Mouse (Mus musculus) spleen, postnatal 36 days (tissue): ENCODE results near the gene Mrpl20.

Experiments used
- DNase-seq, 2 experiments: peaks; one replicate each; pipeline ENCODE4 v3.0.0; 2022; ENCODE audit warnings: low spot score in 2 of 2, mixed read lengths in 1 of 2

Gene Mrpl20

GRCm38 (mm10) chr4:155831831-155832230 is 29.2 kb downstream of the Mrpl20 start:
- DNase-seq, result no peak

DNA sequence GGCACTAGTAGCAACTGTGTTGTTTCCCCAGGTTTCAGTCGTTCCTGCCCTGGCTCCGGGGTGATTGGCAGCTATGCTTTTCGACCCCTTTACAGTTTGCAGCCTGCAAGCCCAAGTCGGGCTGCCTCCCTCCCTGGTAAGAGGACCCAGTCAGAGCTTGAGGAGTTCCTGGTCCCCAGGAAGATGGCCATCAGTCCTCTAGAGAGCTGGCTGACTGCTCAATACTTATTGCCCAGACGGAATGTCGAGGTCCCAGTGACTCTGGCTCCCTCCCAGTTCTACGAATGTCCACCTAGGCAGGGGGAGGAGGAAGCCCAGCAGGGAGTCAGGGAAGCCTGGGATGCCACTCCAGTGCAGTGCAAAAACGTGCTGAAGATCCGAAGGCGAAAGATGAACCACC is 29.6 kb downstream of the Mrpl20 start:
- DNase-seq, result no peak

GRCm38 (mm10) chr4:155833234-155833633 is 30.6 kb downstream of the Mrpl20 start:
- no peak for DNase-seq

GRCm38 (mm10) chr4:155833836-155834235 is 31.2 kb downstream of the Mrpl20 start:
- peak; percentile 70 to 71 for DNase-seq

DNA sequence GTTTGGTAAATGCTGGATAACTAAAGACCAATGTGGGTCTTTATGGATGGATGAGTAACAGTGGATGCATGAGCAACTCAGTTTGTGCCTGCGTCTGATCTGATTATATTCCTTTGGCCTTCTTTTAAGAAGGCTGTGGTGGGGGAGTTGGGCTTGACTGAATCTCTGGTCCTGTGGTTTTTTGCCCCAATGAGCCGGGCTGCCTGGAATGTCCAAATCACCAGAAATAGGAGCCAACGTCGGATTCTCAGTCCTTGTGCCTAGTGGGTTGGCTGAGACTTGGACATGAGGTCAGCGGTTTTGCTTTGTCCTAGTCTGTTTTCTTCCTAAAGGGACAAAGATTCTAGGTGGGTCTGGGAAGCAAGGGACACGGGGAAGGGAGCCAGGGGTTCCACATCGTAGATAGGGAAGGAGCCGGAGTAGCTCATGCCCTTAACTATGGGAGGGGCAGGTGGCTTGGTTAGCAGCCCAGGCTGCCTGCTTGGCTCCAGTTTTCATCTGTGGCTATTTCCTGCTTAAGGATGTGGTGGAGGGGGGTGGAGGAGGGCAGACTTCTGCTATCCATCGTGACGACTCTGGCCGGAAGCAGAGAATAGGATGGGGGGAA is 34.8 kb downstream of the Mrpl20 start:
- no peak for DNase-seq

GRCm38 (mm10) chr4:155838187-155839153 is 35.8 kb downstream of the Mrpl20 start:
- no peak for DNase-seq

- no peak for DNase-seq
Observed at GRCm38 (mm10) chr4:155839483-155839910, 36.8 kb downstream of the Mrpl20 start, which contains the start of gene Mxra8. TSS of gene Mxra8 (plus strand) at chr4:155839680.

DNA sequence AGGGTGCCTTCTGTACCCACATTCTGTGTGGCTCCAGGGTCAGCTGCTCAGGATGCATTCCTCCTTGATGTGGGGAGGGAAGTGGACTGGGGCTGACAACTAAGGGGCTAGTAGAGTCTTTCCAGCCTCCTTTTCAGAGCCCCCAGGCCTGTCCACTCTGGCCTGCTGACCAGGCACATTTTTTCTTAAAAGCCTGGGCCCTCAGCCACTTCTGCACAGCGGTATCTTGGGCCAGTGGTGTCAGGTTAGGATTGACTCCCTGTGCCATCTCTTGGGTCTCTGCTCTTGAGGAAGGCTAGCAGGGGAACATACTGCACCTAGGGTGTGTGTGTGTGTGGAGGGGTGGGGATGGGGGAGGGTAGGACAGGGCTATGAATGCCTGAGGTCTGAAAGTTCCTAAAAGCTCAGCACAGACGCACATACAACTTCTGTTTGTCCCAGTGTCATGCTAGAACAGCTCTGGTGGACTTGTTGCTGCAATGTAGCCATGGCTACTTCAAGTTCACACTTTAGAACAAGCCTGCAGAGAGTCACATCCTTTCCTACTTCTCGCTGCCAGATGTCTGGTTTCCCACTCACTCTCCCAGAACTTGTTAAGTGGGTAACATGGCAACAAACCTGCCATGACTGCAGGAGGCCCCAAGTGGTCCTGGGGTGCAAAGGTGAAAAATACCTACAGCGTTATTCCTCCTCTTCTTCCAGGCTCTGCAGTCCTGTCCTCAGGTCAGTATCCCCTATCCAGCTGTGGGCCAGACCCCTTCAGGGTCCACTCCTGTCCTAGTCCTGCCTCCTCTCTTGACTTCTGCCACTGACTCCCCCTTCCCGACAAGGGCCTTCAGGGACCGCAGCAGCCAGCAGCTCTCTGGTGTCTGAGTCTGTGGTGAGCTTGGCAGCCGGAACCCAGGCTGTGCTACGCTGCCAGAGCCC is 37.7 kb downstream of the Mrpl20 start:
- DNase-seq, result no peak

DNA sequence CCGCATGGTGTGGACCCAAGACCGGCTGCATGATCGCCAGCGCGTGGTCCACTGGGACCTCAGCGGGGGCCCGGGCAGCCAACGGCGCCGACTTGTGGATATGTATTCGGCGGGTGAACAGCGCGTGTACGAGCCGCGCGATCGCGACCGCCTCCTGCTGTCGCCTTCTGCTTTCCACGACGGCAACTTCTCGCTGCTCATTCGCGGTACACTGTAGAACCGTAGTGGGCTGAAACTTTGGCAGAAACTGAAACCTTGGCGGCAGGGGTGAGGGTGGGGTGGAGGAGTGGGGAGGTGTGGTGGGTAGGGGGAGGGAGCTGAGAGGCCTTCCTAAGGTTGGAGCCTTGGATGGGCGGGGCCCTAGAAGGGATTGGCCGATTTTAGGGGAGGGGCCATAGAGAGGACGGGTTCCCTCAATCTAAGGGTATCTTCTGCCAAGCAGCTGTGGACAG is 38.4 kb downstream of the Mrpl20 start:
- DNase-seq, result peak; percentile 78 to 80

GRCm38 (mm10) chr4:155841651-155842270 is 39.1 kb downstream of the Mrpl20 start:
- no peak for DNase-seq

DNA sequence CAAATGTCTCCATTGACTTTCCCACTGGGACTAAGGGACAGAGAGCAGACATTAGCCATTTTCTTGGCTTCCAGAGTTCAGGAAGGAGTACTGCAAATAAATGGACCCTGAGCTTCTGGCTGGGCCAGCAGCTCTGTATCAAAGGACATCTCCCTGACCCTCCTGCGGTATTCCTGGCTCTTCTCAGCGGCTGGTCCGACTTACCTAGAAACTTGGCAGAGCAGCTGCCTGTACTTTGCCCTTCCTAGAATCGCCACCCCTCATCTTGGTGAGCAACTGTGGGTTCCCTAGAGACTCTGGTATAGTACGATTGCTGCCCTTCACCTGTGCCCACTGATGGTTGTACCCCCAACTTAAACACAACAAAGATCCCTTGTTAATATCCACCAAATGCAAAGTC is 40.6 kb downstream of the Mrpl20 start:
- DNase-seq, result no peak

GRCm38 (mm10) chr4:155846871-155847578 is 44.3 kb downstream of the Mrpl20 start, which contains the start of gene Dvl1:
TSS of gene Dvl1 (plus strand) at chr4:155847402.
- DNase-seq, result peak; percentile 87 to 88

- peak; percentile 24 to 38 for DNase-seq
Observed at GRCm38 (mm10) chr4:155847591-155848352, 45.1 kb downstream of the Mrpl20 start.

GRCm38 (mm10) chr4:155848434-155849095 is 45.9 kb downstream of the Mrpl20 start:
- DNase-seq, result no peak

GRCm38 (mm10) chr4:155849391-155849790 is 46.7 kb downstream of the Mrpl20 start:
- no peak for DNase-seq

GRCm38 (mm10) chr4:155849792-155850451 is 47.2 kb downstream of the Mrpl20 start:
- no peak for DNase-seq

GRCm38 (mm10) chr4:155851368-155851767 is 48.7 kb downstream of the Mrpl20 start:
- DNase-seq, result no peak

DNA sequence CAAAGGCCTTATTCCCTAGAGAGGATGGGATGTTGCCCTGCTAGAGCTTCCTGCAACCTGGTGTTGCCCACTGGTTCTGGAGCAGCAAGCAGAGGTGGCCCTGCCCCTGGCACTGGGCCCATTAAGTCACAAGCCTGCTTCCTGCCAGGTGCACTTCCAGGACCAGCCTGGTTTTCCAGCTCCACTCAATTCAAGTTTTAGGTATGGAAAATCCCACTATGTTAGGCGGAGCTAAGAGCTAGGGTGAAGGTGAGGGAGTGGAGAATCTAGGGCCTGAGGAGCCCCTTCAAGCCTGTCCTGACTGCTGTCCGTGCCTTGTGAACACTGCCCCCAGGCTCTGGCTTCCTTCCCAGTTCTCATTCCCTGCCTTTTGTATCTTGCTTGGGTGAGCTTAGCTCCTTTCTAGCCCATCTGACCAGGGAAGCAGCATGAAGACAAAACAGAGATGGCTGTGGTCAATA is 49.3 kb downstream of the Mrpl20 start:
- no peak for DNase-seq
